Mouse (Mus musculus) thymus, adult 2 months (tissue): ENCODE results near the gene Ric3.

Experiments
- CTCF ChIP-seq: fragments of 200-500 bp; IDR thresholded peaks from 2 replicates; pipeline ENCODE4 v1.5.1; 2012; ENCODE audit warnings: mild to moderate bottlenecking, control low read depth, low read length, moderate library complexity, borderline replicate concordance; ENCODE audit not compliant: control insufficient read depth, poor library complexity, insufficient read depth; ENCODE audit errors: extremely low read depth
- POLR2A ChIP-seq: fragments of 200-500 bp; IDR thresholded peaks from 2 replicates; pipeline ENCODE4 v1.6.1; 2012; ENCODE audit warnings: mild to moderate bottlenecking, low read length, control low read depth, moderate library complexity; ENCODE audit not compliant: control insufficient read depth, poor library complexity, insufficient read depth; ENCODE audit errors: extremely low read depth

DNA sequence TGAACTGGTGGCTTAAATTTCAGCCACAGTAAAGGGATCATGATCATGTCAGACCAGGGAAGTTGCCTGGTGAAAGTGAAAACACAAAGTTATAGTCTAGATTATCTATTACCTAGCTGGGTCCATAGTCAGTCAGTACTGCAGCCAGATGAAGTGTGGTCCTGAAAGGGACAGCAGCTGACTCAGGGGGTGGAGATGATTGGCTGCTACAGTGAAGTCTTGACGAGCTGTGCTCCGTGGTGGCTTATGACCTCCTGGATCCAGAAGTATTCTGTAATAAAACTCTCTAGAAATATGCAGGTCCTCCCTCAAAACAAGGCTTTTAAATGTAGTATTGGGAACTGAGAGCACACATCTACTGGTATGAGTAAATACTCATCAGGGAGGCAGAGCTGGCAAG lies 3.8 kb upstream of the Ric3 start:
- TF ChIP-seq CTCF (no peak), POLR2A (no peak)
